In genomic region chr2:19300345-19301089, GRCm38 (mm10) we compare ENCODE assay signal across 12 mouse cellular contexts.
DNase-seq lines count a peak whose midpoint lies in the region; ATAC-seq and TF ChIP-seq lines count a peak whose summit lies in the region.
"Had no signal": no experiment of that assay in that cellular context is flagged by ENCODE, and none has a peak within 500 bp of the region (broad histone marks: within the 10 kb centered on the region; RNA-seq: fewer than 3 reads in every experiment).

No protein-coding gene starts in this region.

- no peak for DNase-seq in gastrocnemius, adult 2 months
- no peak for DNase-seq in gastrocnemius, postnatal 25 days
- peak; percentile 65 for DNase-seq in naive thymus-derived CD4-positive, alpha-beta T cell, adult 2 months (ENCODE audit: low read depth)
- no peak for DNase-seq in urinary bladder, postnatal 36 days (ENCODE audit: low spot score in 2 of 2)
- DNase-seq in adrenal gland, adult 8-10 months, result no peak
- no peak for DNase-seq in kidney, postnatal 36 days
- DNase-seq: cerebellum, adult 9-10 months; kidney, postnatal 14 days had no signal

- no peaks in the 10 kb centered on the region for H3K36me3 ChIP-seq in C2C12 (ENCODE audit: control insufficient read depth, insufficient read depth)
- H3K36me3 ChIP-seq: limb, embryonic 10.5 days had no signal

- no peak overlapping the region for H3K27ac ChIP-seq in gastrocnemius, adult 2 months
- H3K27ac ChIP-seq: hindbrain, embryonic 14.5 days; limb, embryonic 10.5 days had no signal

- no peak for TF ChIP-seq CTCF in gastrocnemius, adult 2 months (IDR thresholded peaks at IDR 0.05)
- no peak for TF ChIP-seq CTCF in C2C12 (IDR thresholded peaks at IDR 0.05; ENCODE audit: control insufficient read depth, insufficient read depth, insufficient read length)

- intact Hi-C loops in gastrocnemius, adult 2 months (cut with DNase I), result no loop called here

- H3K79me2 ChIP-seq in C2C12 (ENCODE audit: control insufficient read depth, insufficient read depth), result no peaks in the 10 kb centered on the region

- peak overlapping the region; percentile 30 for H3K4me3 ChIP-seq in gastrocnemius, adult 2 months
- H3K4me3 ChIP-seq in C2C12 (ENCODE audit: insufficient read depth, poor library complexity, severe bottlenecking), result no peak overlapping the region
- H3K4me3 ChIP-seq: limb, embryonic 10.5 days had no signal

- no peaks in the 10 kb centered on the region for H3K27me3 ChIP-seq in C2C12 (ENCODE audit: control insufficient read depth, insufficient read depth, insufficient read length)

- no peaks in the 10 kb centered on the region for H3K79me3 ChIP-seq in C2C12 (ENCODE audit: low read depth)

- H3ac ChIP-seq in C2C12 (ENCODE audit: control insufficient read depth, insufficient read length, low read depth), result no peak overlapping the region

- ATAC-seq in granulocyte monocyte progenitor cell, adult 5-6 weeks (replicated peaks; ENCODE audit: poor library complexity, severe bottlenecking), result peak; percentile 91

TF ChIP-seq in C2C12, 6 proteins besides CTCF, POLR2A, EP300 and RAD21:
- TF ChIP-seq MAX (IDR thresholded peaks at IDR 0.05) (no peak), MYOD1 (IDR thresholded peaks at IDR 0.05; ENCODE audit: control insufficient read depth, insufficient read length, low read depth) (no peak), FOSL1 (IDR thresholded peaks at IDR 0.05; ENCODE audit: insufficient read depth, low read length, poor library complexity, severe bottlenecking) (peak; percentile 58), CEBPB (IDR thresholded peaks at IDR 0.05; ENCODE audit: low read depth) (no peak), USF1 (IDR thresholded peaks at IDR 0.05; ENCODE audit: low read depth) (no peak)
TF ChIP-seq in C2C12: peak in this region for 1.
